Mouse (Mus musculus) ovary, adult 18-20 months (tissue): ENCODE data around the gene Nmbr.
A peak's percentile ranks its signal among the peaks of the same experiment; 100 is the strongest.

ENCODE experiments used
- DNase-seq: peaks from one replicate; pipeline ENCODE4 v3.0.0; 2022; ENCODE audit warnings: low spot score, mixed read lengths

Nmbr gene

GRCm38 (mm10) chr10:14705072-14706066 is at the start of gene Nmbr, which contains the start of gene Vta1:
TSS of gene Nmbr (plus strand) at chr10:14705591.
TSS of gene Vta1 (minus strand) at chr10:14705560.
- DNase-seq = peak; percentile 95

- DNase-seq = no peak
These were observed 44.5 kb upstream of the Nmbr start for GRCm38 (mm10) chr10:14660875-14661274.

- DNase-seq = no peak
These were observed 39.2 kb upstream of the Nmbr start for GRCm38 (mm10) chr10:14666147-14666546.

GRCm38 (mm10) chr10:14685663-14686062 is 19.7 kb upstream of the Nmbr start:
- no peak for DNase-seq

- DNase-seq = no peak
These were observed 16.5 kb upstream of the Nmbr start for GRCm38 (mm10) chr10:14688785-14689442.

- no peak for DNase-seq
These were observed 15.0 kb upstream of the Nmbr start for GRCm38 (mm10) chr10:14690349-14690748.

GRCm38 (mm10) chr10:14703239-14703638 is 2.2 kb upstream of the Nmbr start:
- no peak for DNase-seq

- no peak for DNase-seq
These were observed 1.5 kb upstream of the Nmbr start for GRCm38 (mm10) chr10:14703830-14704420.

GRCm38 (mm10) chr10:14718114-14718513 is 12.7 kb downstream of the Nmbr start, which contains the start of gene Gje1:
TSS of gene Gje1 (minus strand) at chr10:14718214.
- DNase-seq = no peak

- no peak for DNase-seq
These were observed 20.3 kb downstream of the Nmbr start for GRCm38 (mm10) chr10:14725671-14726070.

- DNase-seq = no peak
These were observed 28.9 kb downstream of the Nmbr start for GRCm38 (mm10) chr10:14734285-14734684.

- no peak for DNase-seq
These were observed 54.5 kb downstream of the Nmbr start for GRCm38 (mm10) chr10:14759665-14760558.

- DNase-seq = no peak
These were observed 55.2 kb downstream of the Nmbr start for GRCm38 (mm10) chr10:14760618-14761017.

- no peak for DNase-seq
These were observed 65.0 kb downstream of the Nmbr start for GRCm38 (mm10) chr10:14770227-14770910.

- no peak for DNase-seq
These were observed 69.1 kb downstream of the Nmbr start for GRCm38 (mm10) chr10:14774499-14774898.

GRCm38 (mm10) chr10:14789969-14790368 is 84.6 kb downstream of the Nmbr start:
- no peak for DNase-seq

- no peak for DNase-seq
These were observed 111.6 kb downstream of the Nmbr start for GRCm38 (mm10) chr10:14816970-14817369.
